Mouse (Mus musculus) embryonic fibroblast, embryonic 13.5 days (primary cell): ENCODE data around the gene Olfr294. TPM values are rescaled to one million over a fixed set of nuclear protein-coding genes. Genes with fewer than 3 reads are reported as not detected.

Experiments
- H3K27ac ChIP-seq: 2 replicates; pipeline ENCODE4 v1.5.1; 2012; ENCODE audit warnings: low read length, control low read depth, inconsistent platforms; ENCODE audit not compliant: insufficient read depth
- H3K4me1 ChIP-seq: 2 replicates; pipeline ENCODE4 v1.6.1; 2011; ENCODE audit warnings: low read length; ENCODE audit not compliant: control insufficient read depth, insufficient read depth
- H3K4me3 ChIP-seq: 2 replicates; pipeline ENCODE4 v1.5.1; 2011; ENCODE audit warnings: mild to moderate bottlenecking, control low read depth, low read length; ENCODE audit not compliant: insufficient read depth
- CTCF ChIP-seq: IDR thresholded peaks from 2 replicates; pipeline ENCODE4 v1.5.1; 2011; ENCODE audit warnings: mild to moderate bottlenecking, control low read depth, low read length, moderate library complexity, borderline replicate concordance; ENCODE audit not compliant: insufficient read depth
- POLR2A ChIP-seq: IDR thresholded peaks from 2 replicates; pipeline ENCODE4 v1.6.1; 2011; ENCODE audit warnings: low read depth, mild to moderate bottlenecking, control low read depth, low read length, moderate library complexity
- polyA plus RNA-seq: library from polyadenylated mRNA; stranded (reverse); fragments of >200 nt; gene quantifications from 2 replicates; pipeline ENCODE4 v1.2.4, GENCODE M21; 2011; ENCODE audit warnings: low read depth; ENCODE audit not compliant: missing spikeins, insufficient read length

Gene Olfr294
- polyA plus RNA-seq = not detected in 2 replicates

DNA sequence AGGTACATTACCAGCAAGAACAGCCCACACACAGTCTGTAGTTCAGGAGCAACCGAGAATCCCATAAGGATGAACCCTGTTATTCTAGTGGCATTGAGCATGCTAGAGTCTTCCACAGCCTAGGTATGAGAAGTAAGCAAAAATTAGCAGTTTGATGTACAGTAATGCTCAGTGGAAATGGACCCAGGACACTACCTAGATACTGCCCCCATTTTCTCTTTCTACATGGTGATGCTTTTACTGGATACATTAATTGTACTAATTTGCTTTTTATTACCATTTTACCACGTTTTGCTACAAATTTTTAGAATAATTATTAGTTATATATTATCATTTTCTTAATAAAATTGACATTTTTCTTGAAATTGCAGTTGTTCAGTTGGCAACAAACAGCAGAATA, at the start of gene Olfr294:
Olfr294 (minus strand) TSS at position 101 of the 400 bp plus-strand sequence.
- no peaks in the 10 kb centered on the region for H3K4me1 ChIP-seq

DNA sequence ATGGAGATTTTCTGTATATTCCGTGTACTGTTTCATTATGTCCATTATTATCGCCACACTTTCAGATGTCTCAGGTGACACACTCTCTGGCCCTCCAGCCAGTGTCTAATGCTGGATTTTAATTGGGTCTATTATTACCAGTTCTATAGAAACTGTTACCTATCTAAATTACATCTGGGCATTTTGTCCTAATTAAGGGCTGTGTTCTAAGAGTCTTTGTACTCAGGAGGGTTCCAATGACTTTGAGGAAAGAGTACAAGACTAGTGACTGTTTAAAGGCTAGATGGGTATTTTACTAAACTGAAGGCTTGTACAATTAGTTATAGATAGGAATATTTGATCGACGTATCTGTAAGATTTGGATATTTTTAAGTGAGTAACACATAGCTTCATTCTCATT, 32.3 kb upstream of the Olfr294 start, which contains the start of gene Olfr293:
Olfr293 (plus strand) TSS at position 301 of the 400 bp plus-strand sequence.
- Histone ChIP-seq H3K4me1 (no peaks in the 10 kb centered on the region), H3K4me3 (no peak within 1 kb of the TSS), H3K27ac (no peak within 1 kb of the TSS)
- TF ChIP-seq CTCF = no peak
- no peak for TF ChIP-seq POLR2A

More for the DNA sequence above, at the start of gene Olfr294:
- no peak for TF ChIP-seq CTCF
- no peak within 1 kb of the TSS for H3K4me3 ChIP-seq
- H3K27ac ChIP-seq = no peak within 1 kb of the TSS

DNA sequence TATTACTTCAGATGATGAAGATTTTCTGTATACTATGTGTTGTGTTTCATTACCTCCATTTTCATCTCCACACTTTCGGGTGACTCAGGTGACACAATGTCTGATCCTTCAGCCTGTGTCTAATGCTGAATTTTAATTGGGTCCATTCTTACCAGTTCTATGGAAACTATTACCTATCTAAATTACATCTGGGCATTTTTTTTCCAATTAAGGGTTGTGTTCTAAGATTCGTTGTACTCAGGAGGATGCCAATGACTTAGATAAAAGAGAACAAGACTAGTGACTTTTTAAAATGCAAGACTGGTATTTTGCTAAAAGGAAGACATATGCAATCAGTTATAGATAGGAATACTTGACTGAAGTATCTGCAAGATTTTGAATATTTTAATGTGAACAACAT, 32.9 kb downstream of the Olfr294 start, which contains the start of gene Olfr295:
Olfr295 (plus strand) TSS at position 301 of the 400 bp plus-strand sequence.
- H3K4me3 ChIP-seq = no peak within 1 kb of the TSS
- no peaks in the 10 kb centered on the region for H3K4me1 ChIP-seq
- TF ChIP-seq POLR2A = no peak
- no peak for TF ChIP-seq CTCF
- H3K27ac ChIP-seq = no peak within 1 kb of the TSS

Other genes with a start within 250 kb of the Olfr294 start
- gene Olfr305, start 249.7 kb downstream of the Olfr294 start, polyA plus RNA-seq = not detected in 2 replicates
- gene Olfr304, start 230.0 kb downstream of the Olfr294 start, polyA plus RNA-seq = not detected in 2 replicates
- gene Olfr303, start 218.9 kb downstream of the Olfr294 start, polyA plus RNA-seq = not detected in 2 replicates
- gene Olfr301, start 212.8 kb downstream of the Olfr294 start, polyA plus RNA-seq = not detected in 2 replicates
- gene Olfr299, start 156.7 kb downstream of the Olfr294 start, polyA plus RNA-seq = not detected in 2 replicates
- gene Olfr298, start 124.2 kb downstream of the Olfr294 start, polyA plus RNA-seq = not detected in 2 replicates
- not detected in 2 replicates for gene Olfr297, start 96.7 kb downstream of the Olfr294 start, polyA plus RNA-seq
- gene Olfr295, start 32.8 kb downstream of the Olfr294 start, polyA plus RNA-seq = not detected in 2 replicates
- not detected in 2 replicates for gene Olfr293, start 32.4 kb upstream of the Olfr294 start, polyA plus RNA-seq
- not detected in 2 replicates for gene Olfr292, start 71.7 kb upstream of the Olfr294 start, polyA plus RNA-seq
- 0.25 TPM in 1 of 2 replicates, not detected in the other for gene Folh1, start 159.3 kb upstream of the Olfr294 start, polyA plus RNA-seq
- gene Vmn2r77, start 178.4 kb upstream of the Olfr294 start, polyA plus RNA-seq = not detected in 2 replicates